Mouse (Mus musculus): ENCODE results near the gene Gm21760.
"Not testable (repeated sequence)": the region's sequence is repeated elsewhere in the genome, so short reads cannot be mapped to it uniquely, and the experiment has no call there.

Gene Gm21760

GRCm38 (mm10) chrY:80133479-80133878 is at the start of gene Gm21760:
Gene Gm21760 (plus strand): TSS chrY:80133779.
- DNase-seq (ENCODE audit: low spot score in 2 of 2) = not testable (repeated sequence)

All from spleen, postnatal 4 days (tissue).